Mouse (Mus musculus): Measurements from ENCODE around the gene Inppl1.

The Inppl1 gene

GRCm38 (mm10) chr7:101844186-101844585 is 6.2 kb upstream of the Inppl1 start:
- no peak for DNase-seq (ENCODE audit: low read depth, low spot score)

- DNase-seq (ENCODE audit: low read depth, low spot score): peak; percentile 53
Observed at GRCm38 (mm10) chr7:101837154-101837605, 849 bp downstream of the Inppl1 start.

GRCm38 (mm10) chr7:101836271-101837153 is 1.5 kb downstream of the Inppl1 start:
- DNase-seq (ENCODE audit: low read depth, low spot score): peak; percentile 38

GRCm38 (mm10) chr7:101835457-101836109 is 2.4 kb downstream of the Inppl1 start:
- peak; percentile 53 for DNase-seq (ENCODE audit: low read depth, low spot score)

- no peak for DNase-seq (ENCODE audit: low read depth, low spot score)
Observed at GRCm38 (mm10) chr7:101834903-101835302, 3.1 kb downstream of the Inppl1 start.

GRCm38 (mm10) chr7:101833916-101834584 is 4.0 kb downstream of the Inppl1 start:
- DNase-seq (ENCODE audit: low read depth, low spot score): no peak

GRCm38 (mm10) chr7:101833352-101833751 is 4.7 kb downstream of the Inppl1 start:
- DNase-seq (ENCODE audit: low read depth, low spot score): peak; percentile 31

- DNase-seq (ENCODE audit: low read depth, low spot score): no peak
Observed at GRCm38 (mm10) chr7:101832372-101832771, 5.7 kb downstream of the Inppl1 start.

GRCm38 (mm10) chr7:101831437-101831836 is 6.6 kb downstream of the Inppl1 start:
- no peak for DNase-seq (ENCODE audit: low read depth, low spot score)

GRCm38 (mm10) chr7:101830373-101830772 is 7.7 kb downstream of the Inppl1 start:
- DNase-seq (ENCODE audit: low read depth, low spot score): no peak

- no peak for DNase-seq (ENCODE audit: low read depth, low spot score)
Observed at GRCm38 (mm10) chr7:101823758-101824630, 14.0 kb downstream of the Inppl1 start.

- DNase-seq (ENCODE audit: low read depth, low spot score): no peak
Observed at GRCm38 (mm10) chr7:101822836-101823757, 14.9 kb downstream of the Inppl1 start.

GRCm38 (mm10) chr7:101821571-101822501 is 16.2 kb downstream of the Inppl1 start:
- DNase-seq (ENCODE audit: low read depth, low spot score): no peak

GRCm38 (mm10) chr7:101820295-101821030 is 17.6 kb downstream of the Inppl1 start:
- DNase-seq (ENCODE audit: low read depth, low spot score): no peak

GRCm38 (mm10) chr7:101817861-101818401 is 20.1 kb downstream of the Inppl1 start, which contains the start of gene Phox2a:
TSS of gene Phox2a (plus strand) at chr7:101818313.
- DNase-seq (ENCODE audit: low read depth, low spot score): no peak

- DNase-seq (ENCODE audit: low read depth, low spot score): no peak
Observed at GRCm38 (mm10) chr7:101777053-101777452, 61.0 kb downstream of the Inppl1 start.

GRCm38 (mm10) chr7:101772687-101773086 is 65.3 kb downstream of the Inppl1 start:
- DNase-seq (ENCODE audit: low read depth, low spot score): no peak

Data from 3T3-L1 (cell line).